Mouse (Mus musculus) hindbrain, embryonic 15.5 days (tissue): ENCODE data around the gene Camta1. TPM values are rescaled to one million over a fixed set of nuclear protein-coding genes. Genes with fewer than 3 reads are reported as not detected.

Experiments
- ATAC-seq: fragments of 200-750 bp; cut with Nextera tagmentation; 2 replicates; pipeline ENCODE4 v1.8.0; 2017; ENCODE audit warnings: low read depth, moderate number of reproducible peaks, moderate TSS enrichment; ENCODE audit not compliant: low FRiP score
- H3K27ac ChIP-seq: fragments of 300-500 bp; sonication (generic); replicated peaks from 2 replicates; pipeline ENCODE4 v1.5.1; 2015; ENCODE audit warnings: mild to moderate bottlenecking, inconsistent platforms
- H3K27me3 ChIP-seq: fragments of 300-500 bp; sonication (generic); 2 replicates; pipeline ENCODE4 v1.6.1; 2015; ENCODE audit warnings: control low read depth, inconsistent platforms
- H3K36me3 ChIP-seq: fragments of 300-500 bp; sonication (generic); 2 replicates; pipeline ENCODE4 v1.6.1; 2015; ENCODE audit warnings: control low read depth, inconsistent platforms
- H3K4me1 ChIP-seq: fragments of 300-500 bp; sonication (generic); replicated peaks from 2 replicates; pipeline ENCODE4 v1.6.1; 2015; ENCODE audit warnings: control low read depth, inconsistent platforms
- H3K4me2 ChIP-seq: fragments of 300-500 bp; sonication (generic); 2 replicates; pipeline ENCODE4 v1.6.1; 2015; ENCODE audit warnings: moderate library complexity, mild to moderate bottlenecking, inconsistent platforms
- H3K4me3 ChIP-seq: fragments of 300-500 bp; sonication (generic); 2 replicates; pipeline ENCODE4 v1.5.1; 2015; ENCODE audit warnings: mild to moderate bottlenecking, inconsistent platforms
- H3K9ac ChIP-seq: fragments of 300-500 bp; sonication (generic); 2 replicates; pipeline ENCODE4 v1.6.1; 2015; ENCODE audit warnings: inconsistent platforms
- H3K9me3 ChIP-seq: fragments of 300-500 bp; sonication (generic); 2 replicates; pipeline ENCODE4 v1.6.1; 2016; ENCODE audit warnings: control low read depth, inconsistent platforms
- WGBS: fragments of 180-500 bp; shearing (Covaris S2); methylation state at CpG from one replicate; pipeline ENCODE4 v1.1.7; 2015; 5-methylcytosine and 5-hydroxymethylcytosine counted together
- polyA plus RNA-seq: library from polyadenylated mRNA; unstranded; fragments of >200 nt; fragmentation: Nextera tagmentation; extraction: Ambion mirVana; gene quantifications from 2 replicates; pipeline ENCODE4 v1.2.1, GENCODE M21; 2015

Gene Camta1
- polyA plus RNA-seq, 1 experiment from 2014 or later, result 150 TPM

GRCm38 (mm10) chr4:151295515-151296203 is 566.0 kb downstream of the Camta1 start:
- H3K27ac ChIP-seq, result no peak overlapping the region
- peaks cover 7% of the 10 kb centered on the region for H3K4me1 ChIP-seq
- WGBS, result 78% methylated on average over 13 of the region's 13 CpGs
- H3K4me3 ChIP-seq, result no peak overlapping the region
- H3K9ac ChIP-seq, result no peak overlapping the region
- H3K27me3 ChIP-seq, result no peaks in the 10 kb centered on the region
- H3K9me3 ChIP-seq, result no peaks in the 10 kb centered on the region
- no peak for ATAC-seq
- H3K4me2 ChIP-seq, result no peak overlapping the region
- no peaks in the 10 kb centered on the region for H3K36me3 ChIP-seq

- WGBS, result 70% methylated on average over 6 of the region's 6 CpGs
Measured at GRCm38 (mm10) chr4:151288893-151289585, 572.6 kb downstream of the Camta1 start.

GRCm38 (mm10) chr4:151285905-151286445 is 575.7 kb downstream of the Camta1 start:
- 35% methylated on average over 12 of the region's 12 CpGs for WGBS
- H3K4me2 ChIP-seq, result no peak overlapping the region
- H3K4me3 ChIP-seq, result no peak overlapping the region
- H3K27me3 ChIP-seq, result no peaks in the 10 kb centered on the region
- no peak for ATAC-seq
- peak overlapping the region; percentile 72 for H3K27ac ChIP-seq
- no peaks in the 10 kb centered on the region for H3K9me3 ChIP-seq
- H3K9ac ChIP-seq, result no peak overlapping the region
- peaks cover 31% of the 10 kb centered on the region for H3K4me1 ChIP-seq
- no peaks in the 10 kb centered on the region for H3K36me3 ChIP-seq

More at GRCm38 (mm10) chr4:151288893-151289585, 572.6 kb downstream of the Camta1 start:
- Histone ChIP-seq H3K4me1 (peaks cover 19% of the 10 kb centered on the region), H3K36me3 (no peaks in the 10 kb centered on the region), H3K9me3 (no peaks in the 10 kb centered on the region), H3K27ac (no peak overlapping the region), H3K4me3 (no peak overlapping the region), H3K27me3 (no peaks in the 10 kb centered on the region), H3K4me2 (no peak overlapping the region), H3K9ac (no peak overlapping the region)
- no peak for ATAC-seq

- H3K9ac ChIP-seq, result no peak overlapping the region
- H3K4me1 ChIP-seq, result peaks cover 31% of the 10 kb centered on the region
- no peaks in the 10 kb centered on the region for H3K9me3 ChIP-seq
- no peaks in the 10 kb centered on the region for H3K36me3 ChIP-seq
- 76% methylated on average over 3 of the region's 3 CpGs for WGBS
- H3K4me2 ChIP-seq, result no peak overlapping the region
- peak overlapping the region; percentile 72 for H3K27ac ChIP-seq
- no peak overlapping the region for H3K4me3 ChIP-seq
- no peaks in the 10 kb centered on the region for H3K27me3 ChIP-seq
- no peak for ATAC-seq
Measured at GRCm38 (mm10) chr4:151285432-151285831, 576.2 kb downstream of the Camta1 start.

GRCm38 (mm10) chr4:151283092-151283741 is 578.5 kb downstream of the Camta1 start:
- 32% methylated on average over 16 of the region's 16 CpGs for WGBS
- H3K4me1 ChIP-seq, result peaks cover 31% of the 10 kb centered on the region
- no peak overlapping the region for H3K4me2 ChIP-seq
- no peaks in the 10 kb centered on the region for H3K36me3 ChIP-seq
- no peaks in the 10 kb centered on the region for H3K9me3 ChIP-seq
- no peaks in the 10 kb centered on the region for H3K27me3 ChIP-seq
- H3K27ac ChIP-seq, result no peak overlapping the region
- no peak overlapping the region for H3K4me3 ChIP-seq
- ATAC-seq, result no peak
- no peak overlapping the region for H3K9ac ChIP-seq

- H3K36me3 ChIP-seq, result no peaks in the 10 kb centered on the region
- 37% methylated on average over 14 of the region's 14 CpGs for WGBS
- no peak overlapping the region for H3K9ac ChIP-seq
- no peak overlapping the region for H3K4me2 ChIP-seq
- no peaks in the 10 kb centered on the region for H3K27me3 ChIP-seq
- no peak for ATAC-seq
- 0 out of 2 replicates have a peak overlapping the region, but pooled peaks have one; percentile 10 for H3K27ac ChIP-seq
- no peaks in the 10 kb centered on the region for H3K9me3 ChIP-seq
- peaks cover 31% of the 10 kb centered on the region for H3K4me1 ChIP-seq
- no peak overlapping the region for H3K4me3 ChIP-seq
Measured at GRCm38 (mm10) chr4:151282103-151282502, 579.6 kb downstream of the Camta1 start.

GRCm38 (mm10) chr4:151275292-151275691 is 586.4 kb downstream of the Camta1 start:
- H3K4me1 ChIP-seq, result peaks cover 32% of the 10 kb centered on the region
- H3K9me3 ChIP-seq, result no peaks in the 10 kb centered on the region
- H3K36me3 ChIP-seq, result no peaks in the 10 kb centered on the region
- no peak overlapping the region for H3K4me2 ChIP-seq
- H3K27me3 ChIP-seq, result no peaks in the 10 kb centered on the region
- no peak overlapping the region for H3K9ac ChIP-seq
- WGBS, result 38% methylated on average over 13 of the region's 13 CpGs
- H3K4me3 ChIP-seq, result no peak overlapping the region
- peak; percentile 77; the same call in 1 of the 2 replicates for ATAC-seq
- H3K27ac ChIP-seq, result peak overlapping the region; percentile 32

- Histone ChIP-seq H3K4me2 (no peak overlapping the region), H3K4me3 (no peak overlapping the region), H3K27me3 (no peaks in the 10 kb centered on the region), H3K27ac (peak overlapping the region; percentile 43), H3K9me3 (no peaks in the 10 kb centered on the region), H3K9ac (no peak overlapping the region), H3K36me3 (no peaks in the 10 kb centered on the region), H3K4me1 (peaks cover 21% of the 10 kb centered on the region)
- ATAC-seq, result no peak; the same call in 1 of the 2 replicates
- WGBS, result 30% methylated on average over 14 of the region's 14 CpGs
Measured at GRCm38 (mm10) chr4:151263786-151264414, 597.8 kb downstream of the Camta1 start.

GRCm38 (mm10) chr4:151263052-151263451 is 598.6 kb downstream of the Camta1 start:
- H3K27me3 ChIP-seq, result no peaks in the 10 kb centered on the region
- no peak overlapping the region for H3K4me2 ChIP-seq
- WGBS, result 60% methylated on average over 7 of the region's 7 CpGs
- no peak overlapping the region for H3K9ac ChIP-seq
- no peak overlapping the region for H3K4me3 ChIP-seq
- H3K9me3 ChIP-seq, result no peaks in the 10 kb centered on the region
- peaks cover 21% of the 10 kb centered on the region for H3K4me1 ChIP-seq
- H3K27ac ChIP-seq, result peak overlapping the region; percentile 43; the same call in 1 of the 2 replicates
- no peaks in the 10 kb centered on the region for H3K36me3 ChIP-seq
- ATAC-seq, result no peak

- H3K9ac ChIP-seq, result no peak overlapping the region
- WGBS, result 32% methylated on average over 4 of the region's 4 CpGs
- 0 out of 2 replicates have a peak, but pooled peaks have one; percentile 53 for ATAC-seq
Measured at GRCm38 (mm10) chr4:151256622-151257021, 605.1 kb downstream of the Camta1 start.

GRCm38 (mm10) chr4:151250824-151251223 is 610.9 kb downstream of the Camta1 start:
- Histone ChIP-seq H3K4me1 (peaks cover 8% of the 10 kb centered on the region), H3K4me3 (no peak overlapping the region), H3K27ac (no peak overlapping the region), H3K9ac (no peak overlapping the region), H3K36me3 (no peaks in the 10 kb centered on the region), H3K27me3 (0 out of 2 replicates have a peak, but pooled peaks cover 4% of the 10 kb centered on the region), H3K4me2 (no peak overlapping the region), H3K9me3 (no peaks in the 10 kb centered on the region)
- 89% methylated on average over 6 of the region's 6 CpGs for WGBS
- no peak for ATAC-seq

More at GRCm38 (mm10) chr4:151256622-151257021, 605.1 kb downstream of the Camta1 start:
- no peaks in the 10 kb centered on the region for H3K4me1 ChIP-seq
- no peak overlapping the region for H3K4me2 ChIP-seq
- no peak overlapping the region for H3K27ac ChIP-seq
- no peak overlapping the region for H3K4me3 ChIP-seq
- no peaks in the 10 kb centered on the region for H3K27me3 ChIP-seq
- no peaks in the 10 kb centered on the region for H3K36me3 ChIP-seq
- no peaks in the 10 kb centered on the region for H3K9me3 ChIP-seq
